Mouse (Mus musculus): Measurements from ENCODE around the gene Gbp2.

DNA sequence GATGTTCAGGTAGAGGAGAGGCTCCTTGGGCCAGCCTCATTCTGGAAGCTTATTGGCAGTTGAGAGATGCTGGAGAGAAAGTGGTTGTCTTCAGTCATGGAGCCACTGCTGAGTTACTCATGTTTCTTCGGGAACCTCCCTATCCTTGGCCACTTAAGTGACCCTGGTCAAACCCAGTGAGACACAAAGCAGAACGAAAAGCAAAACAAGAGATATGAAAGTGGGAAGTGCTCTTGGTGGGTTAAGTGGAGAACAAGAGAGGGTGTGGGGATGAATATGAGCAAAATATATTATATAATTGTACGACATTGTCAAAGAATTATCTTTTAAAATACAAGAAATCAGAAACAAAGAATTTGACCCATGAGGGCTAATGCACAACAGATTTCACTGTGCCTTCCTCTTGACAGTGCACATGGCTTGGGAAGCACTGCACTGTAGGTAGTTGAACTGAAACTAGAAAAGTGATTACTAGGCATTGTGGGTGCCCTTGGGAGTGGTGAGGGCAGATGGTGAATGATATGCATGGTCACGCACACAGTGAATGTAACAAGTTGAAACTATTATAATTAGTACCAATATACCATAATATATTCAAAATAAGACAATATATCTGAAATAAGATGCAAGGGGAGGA, 29.9 kb upstream of the Gbp2 start:
- no peak for TF ChIP-seq HCFC1 (IDR thresholded peaks at IDR 0.05; ENCODE audit: low read depth, low read length)
- no peak for TF ChIP-seq TAL1 (IDR thresholded peaks at IDR 0.05; ENCODE audit: low read length)
- TF ChIP-seq MAX (IDR thresholded peaks at IDR 0.05; ENCODE audit: low read length) = no peak
- no peak for TF ChIP-seq MEF2A (IDR thresholded peaks at IDR 0.05; ENCODE audit: extremely low read depth, insufficient replicate concordance, low read depth, low read length, poor library complexity, severe bottlenecking)
- no peak for TF ChIP-seq TCF12 (IDR thresholded peaks at IDR 0.05; ENCODE audit: low read depth, low read length)
- no peak for TF ChIP-seq ZNF384 (IDR thresholded peaks at IDR 0.05; ENCODE audit: low read depth, low read length)
- TF ChIP-seq CHD1 (IDR thresholded peaks at IDR 0.05; ENCODE audit: low read depth, low read length) = no peak
- no peak for TF ChIP-seq CTCF (IDR thresholded peaks at IDR 0.05 in 2 of 3, conservative IDR thresholded peaks at IDR 0.05 in 1 of 3; ENCODE audit: control insufficient read depth in 1 of 3, insufficient read depth in 1 of 3, low read depth in 2 of 3, low read length in 3 of 3, poor library complexity in 1 of 3, severe bottlenecking in 1 of 3)
- no peak for TF ChIP-seq E2F4 (IDR thresholded peaks at IDR 0.05; ENCODE audit: borderline replicate concordance, low read depth, low read length)
- no peak for TF ChIP-seq GATA1 (IDR thresholded peaks at IDR 0.05; ENCODE audit: low read depth, low read length)
- no peak for TF ChIP-seq SMC3 (IDR thresholded peaks at IDR 0.05; ENCODE audit: low read depth, low read length)
- no peak for TF ChIP-seq EP300 (IDR thresholded peaks at IDR 0.05; ENCODE audit: low read depth in 1 of 2, low read length in 2 of 2)
